Mouse (Mus musculus) brain, adult 10 weeks (tissue): ENCODE measurements around the gene Pp2d1. TPM values are rescaled to one million over a fixed set of nuclear protein-coding genes. Genes with fewer than 3 reads are reported as not detected.

Experiments
- polyA plus RNA-seq: library from polyadenylated mRNA; stranded (reverse); fragments of 350-450 nt; fragmentation: Illumina TruSeq; extraction: RNeasy Lipid Tissue Mini Kit (QIAGEN cat#74804); gene quantifications from one replicate; pipeline ENCODE4 v1.2.3, GENCODE M21; 2015; ENCODE audit warnings: low read depth, low replicate concordance

Gene Pp2d1
- polyA plus RNA-seq = not detected

DNA sequence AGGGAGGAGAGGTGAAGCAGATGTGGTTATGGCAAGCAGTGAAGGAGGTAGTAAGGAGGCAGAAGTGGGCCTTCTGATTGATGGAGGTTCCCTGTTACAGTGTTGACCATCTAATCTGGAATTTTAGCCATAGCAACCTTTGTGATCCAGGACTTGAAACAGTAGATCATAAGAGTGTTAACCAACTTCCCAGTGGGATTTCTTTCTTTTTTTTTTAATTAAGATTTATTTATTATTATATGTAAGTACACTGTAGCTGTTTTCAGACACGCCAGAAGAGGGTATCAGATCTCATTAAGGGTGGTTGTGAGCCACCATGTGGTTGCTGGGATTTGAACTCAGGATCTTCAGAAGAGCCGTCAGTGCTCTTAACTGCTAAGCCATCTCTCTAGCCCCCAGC is at the start of gene Pp2d1:
Gene Pp2d1 (minus strand): TSS at position 101 of the 400 bp plus-strand sequence.

DNA sequence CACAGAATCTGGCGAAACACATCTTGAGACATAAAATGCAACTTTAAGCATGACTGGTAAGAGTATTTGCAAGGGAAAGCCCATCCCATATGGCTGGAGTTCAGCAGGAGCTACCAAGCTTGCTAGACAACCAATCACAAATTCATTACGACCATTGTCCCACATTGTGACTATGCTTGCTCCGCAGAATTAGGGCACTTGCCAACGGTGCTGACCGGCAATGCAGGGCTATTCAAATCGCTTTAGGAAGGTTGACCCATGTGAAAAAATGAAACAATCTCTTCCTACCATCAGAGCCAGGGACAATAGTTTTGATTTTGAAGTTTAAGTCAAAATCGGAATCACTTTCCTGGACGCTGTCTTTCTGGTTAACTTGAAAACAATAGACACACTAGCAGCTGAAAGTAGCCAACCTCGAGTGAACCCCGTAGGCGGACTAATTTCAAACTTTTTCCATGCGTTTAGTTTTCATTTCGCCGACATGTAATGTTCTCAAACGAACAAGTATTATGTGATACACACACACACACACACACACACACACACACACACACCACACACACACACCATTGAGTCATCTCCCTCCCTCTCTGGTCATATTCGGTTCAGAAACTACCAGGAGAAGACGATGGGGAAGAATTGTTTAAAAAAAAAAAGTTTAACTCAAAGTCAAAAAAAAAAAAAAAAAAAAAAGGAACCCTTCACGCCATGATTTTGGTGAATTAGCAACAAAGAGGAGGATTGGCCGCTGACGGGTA is 27.1 kb upstream of the Pp2d1 start, which contains the start of gene Kat2b:
Gene Kat2b (plus strand): TSS at position 701 of the 758 bp plus-strand sequence.

DNA sequence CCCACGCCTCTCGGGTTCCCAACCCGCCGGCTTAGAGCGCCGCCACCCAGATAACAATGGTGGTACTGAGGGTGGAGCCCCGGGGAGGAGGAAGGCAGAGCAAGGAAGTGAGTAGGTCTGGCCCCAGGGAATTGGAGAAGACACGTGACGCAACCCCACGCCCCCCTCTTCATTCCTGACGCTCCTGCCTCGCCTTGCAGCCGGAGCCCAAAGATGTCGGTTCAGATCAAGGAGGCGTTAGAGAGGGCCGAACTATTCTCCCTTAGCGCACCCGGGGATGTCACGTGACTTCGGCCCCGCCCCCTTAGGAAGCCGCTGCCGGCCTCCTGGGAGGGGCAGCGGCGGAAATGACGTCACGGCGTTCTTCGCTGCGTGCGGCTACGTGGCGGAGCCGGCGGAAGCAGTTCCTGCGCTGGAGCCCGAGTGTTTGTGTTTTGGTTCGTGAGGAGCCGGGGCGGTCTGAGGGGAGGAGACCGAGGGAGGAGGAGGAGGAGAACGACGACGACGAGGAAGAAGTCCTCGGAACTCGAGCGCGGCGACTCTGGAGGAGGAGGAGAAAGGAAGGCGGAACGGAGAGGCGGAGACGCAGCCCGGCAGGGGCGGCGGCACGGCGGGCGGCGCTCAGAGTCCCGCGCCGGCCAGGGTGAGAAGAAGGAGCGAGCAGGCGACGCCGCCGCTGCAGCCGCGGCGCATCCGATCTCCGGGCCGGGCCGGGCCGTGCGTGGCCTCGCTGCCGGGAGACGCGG is 60.2 kb downstream of the Pp2d1 start, which contains the start of gene Rab5a:
Gene Rab5a (plus strand): TSS at position 377 of the 746 bp plus-strand sequence.

DNA sequence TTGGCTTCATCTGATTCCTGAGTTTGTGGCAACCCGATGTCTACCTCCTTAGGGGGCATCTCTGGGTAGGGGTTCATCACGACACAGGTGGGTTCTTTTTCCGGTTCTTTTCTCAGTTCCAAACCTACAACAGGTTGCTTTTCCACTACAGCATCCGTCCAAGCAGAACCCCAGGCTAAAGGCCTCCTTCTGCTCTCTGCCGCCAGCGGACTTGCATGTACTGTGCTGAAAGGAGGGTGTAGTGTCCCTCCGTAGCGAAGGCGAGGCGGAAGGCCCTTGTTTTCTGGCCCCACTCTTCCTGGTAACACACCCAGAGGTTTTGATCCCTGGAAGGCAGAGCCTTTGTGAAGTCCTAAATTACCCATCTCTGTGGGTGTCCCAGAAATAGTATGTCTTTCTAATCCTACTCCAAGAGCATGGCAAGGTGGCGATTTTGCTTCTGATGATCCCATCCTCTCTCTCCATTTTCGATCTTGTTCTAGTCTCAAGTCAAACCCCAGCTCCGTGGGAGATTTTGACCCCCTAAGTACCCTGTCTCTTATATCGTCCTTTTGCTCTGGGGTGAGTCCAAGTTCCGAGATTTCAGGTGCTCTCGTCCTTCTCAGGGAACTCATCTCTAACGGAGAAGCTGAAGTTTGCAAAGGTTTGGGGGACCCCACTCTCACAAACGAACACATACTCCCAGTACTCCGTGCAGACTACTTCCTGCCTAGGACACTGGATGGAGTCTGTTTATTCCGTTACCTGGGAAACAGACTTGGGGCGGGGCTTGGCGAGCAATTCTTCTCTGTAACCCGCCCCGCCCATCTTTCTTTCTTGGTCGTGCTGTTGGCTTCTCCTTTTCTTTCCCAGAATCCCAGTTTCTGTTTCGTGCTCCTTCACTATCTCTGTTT is 76.4 kb downstream of the Pp2d1 start, which contains the start of gene Efhb:
Gene Efhb (minus strand): TSS at position 719 of the 893 bp plus-strand sequence.

Other genes with a start within 250 kb of the Pp2d1 start
- gene Efhb, start 76.1 kb downstream of the Pp2d1 start, polyA plus RNA-seq = 0.51 TPM
- gene Rab5a, start 60.2 kb downstream of the Pp2d1 start, polyA plus RNA-seq = 150 TPM
- gene Kat2b, start 27.4 kb upstream of the Pp2d1 start, polyA plus RNA-seq = 17.3 TPM
- 0.24 TPM for gene Sgo1, start 149.9 kb upstream of the Pp2d1 start, polyA plus RNA-seq